Mouse (Mus musculus): ENCODE measurements around the gene Gm37240. TPM values are rescaled to one million over a fixed set of nuclear protein-coding genes. Genes with fewer than 3 reads are reported as not detected.

The Gm37240 gene
- total RNA-seq, 1 experiment = 1.2 TPM

DNA sequence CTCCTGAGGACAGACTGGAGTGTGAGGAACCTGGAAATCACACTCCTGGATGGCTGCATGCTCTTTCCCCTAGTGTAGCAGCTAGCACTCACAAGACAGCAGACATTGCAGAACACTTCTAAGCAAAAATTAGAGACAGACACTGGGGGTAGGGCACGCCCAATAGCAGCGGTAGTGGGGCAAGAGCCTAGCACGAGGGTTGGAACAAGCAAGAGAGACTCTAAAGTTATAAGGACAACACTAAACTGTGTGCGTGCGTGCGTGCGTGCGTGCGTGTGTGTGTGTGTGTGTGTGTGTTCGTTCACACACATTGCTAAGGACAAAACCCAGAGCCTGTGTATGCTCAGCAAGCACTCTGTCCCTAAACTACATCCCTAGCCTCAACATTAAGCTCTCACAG is 1386.8 kb downstream of the Gm37240 start:
- DNase-seq (ENCODE audit: low read depth, low spot score) = no peak
- peaks cover 2% of the 10 kb centered on the region; the same call in 1 of the 2 replicates for H3K36me3 ChIP-seq (ENCODE audit: control insufficient read depth, insufficient read depth, low read length, poor library complexity, severe bottlenecking)
- no peak overlapping the region for H3K4me3 ChIP-seq (ENCODE audit: insufficient read depth in 1 of 2, low read depth in 1 of 2, low read length in 2 of 2, poor library complexity in 1 of 2, severe bottlenecking in 1 of 2)
- TF ChIP-seq CHD2 (IDR thresholded peaks at IDR 0.05; ENCODE audit: low read depth, low read length) (no peak), HCFC1 (IDR thresholded peaks at IDR 0.05; ENCODE audit: borderline replicate concordance, insufficient read depth, low read length) (no peak), ZC3H11A (IDR thresholded peaks at IDR 0.05; ENCODE audit: borderline replicate concordance, low read depth, low read length) (no peak), MAFK (IDR thresholded peaks at IDR 0.05; ENCODE audit: insufficient read depth, low read depth, low read length) (no peak), ZNF384 (IDR thresholded peaks at IDR 0.05; ENCODE audit: low read depth, low read length) (no peak)
- H3K4me1 ChIP-seq (ENCODE audit: control insufficient read depth in 2 of 2, insufficient read depth in 2 of 2, low read length in 2 of 2, poor library complexity in 1 of 2) = peaks cover 0 to 2% of the 10 kb centered on the region in 2 experiments; a peak in 1 of 4 replicates
- no peak overlapping the region for H3K27ac ChIP-seq (ENCODE audit: insufficient read depth, low read depth, low read length, poor library complexity, severe bottlenecking)
- no peak overlapping the region for H3K9ac ChIP-seq (ENCODE audit: insufficient read depth, low read depth, low read length, poor library complexity, severe bottlenecking)
- no peaks in the 10 kb centered on the region for H3K9me3 ChIP-seq (ENCODE audit: control insufficient read depth, insufficient read depth, low read depth, low read length)
- in situ Hi-C loops (cut with MboI; ENCODE audit: low sequenced_read_pairs in 2 of 2, unreplicated experiment in 2 of 2) = no loop called here

DNA sequence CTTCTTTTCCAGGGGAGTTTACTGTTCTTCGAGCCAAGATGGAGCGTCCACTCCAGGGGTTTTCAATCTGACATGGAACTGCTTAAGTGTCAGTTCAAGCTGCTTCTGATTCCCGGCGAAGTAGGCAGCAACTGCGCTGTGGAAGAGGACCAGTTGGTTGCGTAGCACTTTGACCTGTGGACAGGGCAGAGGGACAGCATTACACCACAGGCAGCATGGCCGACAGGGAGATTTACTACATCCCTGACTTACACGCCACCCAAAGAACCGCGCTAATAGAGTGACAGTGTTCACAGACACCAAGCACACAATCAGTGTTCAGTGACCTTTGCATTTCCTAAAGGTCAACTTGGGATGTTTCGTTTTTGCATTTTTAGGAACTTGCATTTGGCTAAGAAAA is 1389.6 kb downstream of the Gm37240 start:
- H3K36me3 ChIP-seq (ENCODE audit: control insufficient read depth, insufficient read depth, low read length, poor library complexity, severe bottlenecking) = peaks cover 2% of the 10 kb centered on the region; the same call in 1 of the 2 replicates
- no peak for DNase-seq (ENCODE audit: low read depth, low spot score)
- H3K9ac ChIP-seq (ENCODE audit: insufficient read depth, low read depth, low read length, poor library complexity, severe bottlenecking) = no peak overlapping the region
- in situ Hi-C loops (cut with MboI; ENCODE audit: low sequenced_read_pairs in 2 of 2, unreplicated experiment in 2 of 2) = no loop called here
- H3K27ac ChIP-seq (ENCODE audit: insufficient read depth, low read depth, low read length, poor library complexity, severe bottlenecking) = no peak overlapping the region
- no peak overlapping the region for H3K4me3 ChIP-seq (ENCODE audit: insufficient read depth in 1 of 2, low read depth in 1 of 2, low read length in 2 of 2, poor library complexity in 1 of 2, severe bottlenecking in 1 of 2)
- no peaks in the 10 kb centered on the region for H3K9me3 ChIP-seq (ENCODE audit: control insufficient read depth, insufficient read depth, low read depth, low read length)
- H3K4me1 ChIP-seq (ENCODE audit: control insufficient read depth in 2 of 2, insufficient read depth in 2 of 2, low read length in 2 of 2, poor library complexity in 1 of 2) = peaks cover 0 to 2% of the 10 kb centered on the region in 2 experiments; a peak in 1 of 4 replicates
- TF ChIP-seq CHD2 (IDR thresholded peaks at IDR 0.05; ENCODE audit: low read depth, low read length) (no peak), MAFK (IDR thresholded peaks at IDR 0.05; ENCODE audit: insufficient read depth, low read depth, low read length) (no peak), HCFC1 (IDR thresholded peaks at IDR 0.05; ENCODE audit: borderline replicate concordance, insufficient read depth, low read length) (no peak), ZNF384 (IDR thresholded peaks at IDR 0.05; ENCODE audit: low read depth, low read length) (no peak), ZC3H11A (IDR thresholded peaks at IDR 0.05; ENCODE audit: borderline replicate concordance, low read depth, low read length) (no peak)

DNA sequence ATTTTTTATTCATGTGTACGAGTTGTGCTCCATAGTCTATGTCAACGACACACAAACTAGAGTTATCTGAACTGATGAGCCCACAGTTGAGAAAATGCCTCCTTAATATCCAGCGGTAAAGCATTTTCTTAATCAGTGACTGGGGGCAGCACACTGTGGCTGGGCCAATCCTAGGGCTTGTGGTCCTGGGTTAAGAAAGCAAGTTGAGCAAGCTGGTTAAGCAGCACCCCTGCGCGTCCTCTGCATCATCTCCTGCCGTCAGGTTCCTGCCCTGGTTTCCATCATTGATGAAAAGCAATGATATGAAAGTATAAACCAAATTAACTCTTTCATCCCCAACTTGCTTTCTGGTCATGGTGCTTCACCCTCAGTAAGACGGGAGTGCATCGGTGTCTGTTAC is 1394.7 kb downstream of the Gm37240 start:
- in situ Hi-C loops (cut with MboI; ENCODE audit: low sequenced_read_pairs in 2 of 2, unreplicated experiment in 2 of 2) = no loop called here
- peaks cover 0 to 2% of the 10 kb centered on the region in 2 experiments; a peak in 1 of 4 replicates for H3K4me1 ChIP-seq (ENCODE audit: control insufficient read depth in 2 of 2, insufficient read depth in 2 of 2, low read length in 2 of 2, poor library complexity in 1 of 2)
- DNase-seq (ENCODE audit: low read depth, low spot score) = no peak
- H3K9me3 ChIP-seq (ENCODE audit: control insufficient read depth, insufficient read depth, low read depth, low read length) = no peaks in the 10 kb centered on the region
- no peak overlapping the region for H3K4me3 ChIP-seq (ENCODE audit: insufficient read depth in 1 of 2, low read depth in 1 of 2, low read length in 2 of 2, poor library complexity in 1 of 2, severe bottlenecking in 1 of 2)
- no peak overlapping the region for H3K9ac ChIP-seq (ENCODE audit: insufficient read depth, low read depth, low read length, poor library complexity, severe bottlenecking)
- no peak overlapping the region for H3K27ac ChIP-seq (ENCODE audit: insufficient read depth, low read depth, low read length, poor library complexity, severe bottlenecking)
- H3K36me3 ChIP-seq (ENCODE audit: control insufficient read depth, insufficient read depth, low read length, poor library complexity, severe bottlenecking) = peaks cover under 1% of the 10 kb centered on the region; the same call in 1 of the 2 replicates
- TF ChIP-seq ZC3H11A (IDR thresholded peaks at IDR 0.05; ENCODE audit: borderline replicate concordance, low read depth, low read length) = no peak

DNA sequence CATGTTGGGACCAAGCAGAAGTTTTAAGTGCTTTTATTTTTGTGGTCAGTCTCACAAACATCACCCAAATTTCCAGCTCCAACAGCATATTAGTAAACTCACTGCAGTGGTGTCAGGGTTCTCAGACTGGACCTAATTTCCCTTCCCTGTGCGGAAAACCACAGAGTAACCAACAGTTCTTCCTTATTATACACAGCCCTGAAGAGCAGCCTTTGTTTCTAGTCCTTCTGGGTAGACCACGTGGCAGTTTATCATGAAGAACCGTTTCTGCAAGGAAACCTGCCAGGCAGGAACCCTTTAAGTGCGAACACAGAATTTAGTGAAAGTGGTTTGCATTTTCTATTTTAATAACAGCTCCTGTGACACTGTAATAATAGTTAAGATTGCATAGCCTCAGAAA is 1395.2 kb downstream of the Gm37240 start:
- peaks cover 0 to 2% of the 10 kb centered on the region in 2 experiments; a peak in 1 of 4 replicates for H3K4me1 ChIP-seq (ENCODE audit: control insufficient read depth in 2 of 2, insufficient read depth in 2 of 2, low read length in 2 of 2, poor library complexity in 1 of 2)
- H3K4me3 ChIP-seq (ENCODE audit: insufficient read depth in 1 of 2, low read depth in 1 of 2, low read length in 2 of 2, poor library complexity in 1 of 2, severe bottlenecking in 1 of 2) = no peak overlapping the region
- H3K9me3 ChIP-seq (ENCODE audit: control insufficient read depth, insufficient read depth, low read depth, low read length) = no peaks in the 10 kb centered on the region
- TF ChIP-seq ZNF384 (IDR thresholded peaks at IDR 0.05; ENCODE audit: low read depth, low read length) (no peak), CHD2 (IDR thresholded peaks at IDR 0.05; ENCODE audit: low read depth, low read length) (no peak), ZC3H11A (IDR thresholded peaks at IDR 0.05; ENCODE audit: borderline replicate concordance, low read depth, low read length) (no peak), MAFK (IDR thresholded peaks at IDR 0.05; ENCODE audit: insufficient read depth, low read depth, low read length) (no peak), HCFC1 (IDR thresholded peaks at IDR 0.05; ENCODE audit: borderline replicate concordance, insufficient read depth, low read length) (no peak)
- in situ Hi-C loops (cut with MboI; ENCODE audit: low sequenced_read_pairs in 2 of 2, unreplicated experiment in 2 of 2) = no loop called here
- no peaks in the 10 kb centered on the region for H3K36me3 ChIP-seq (ENCODE audit: control insufficient read depth, insufficient read depth, low read length, poor library complexity, severe bottlenecking)
- no peak overlapping the region for H3K27ac ChIP-seq (ENCODE audit: insufficient read depth, low read depth, low read length, poor library complexity, severe bottlenecking)
- no peak overlapping the region for H3K9ac ChIP-seq (ENCODE audit: insufficient read depth, low read depth, low read length, poor library complexity, severe bottlenecking)
- no peak for DNase-seq (ENCODE audit: low read depth, low spot score)

DNA sequence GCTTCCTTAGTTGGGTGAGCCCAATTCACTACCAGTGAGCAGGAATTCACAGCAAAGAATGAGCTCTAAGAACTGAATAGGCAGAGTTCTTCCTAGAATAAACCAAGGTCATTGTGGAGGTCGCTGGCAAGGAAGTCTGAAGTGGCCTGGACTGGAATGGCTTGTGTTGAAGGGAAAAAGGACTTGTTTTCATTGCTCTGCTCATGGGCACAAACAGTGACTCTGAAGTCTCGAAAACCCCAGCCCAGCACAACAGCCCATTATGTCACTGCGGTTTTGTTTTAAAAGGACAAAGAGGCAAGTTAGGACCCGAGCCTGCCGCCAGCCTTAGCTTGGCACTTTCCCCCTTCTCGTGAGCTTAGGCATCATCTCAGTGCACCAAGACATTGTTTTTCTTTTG is 1398.6 kb downstream of the Gm37240 start:
- Histone ChIP-seq H3K9me3 (ENCODE audit: control insufficient read depth, insufficient read depth, low read depth, low read length) (no peaks in the 10 kb centered on the region), H3K9ac (ENCODE audit: insufficient read depth, low read depth, low read length, poor library complexity, severe bottlenecking) (no peak overlapping the region), H3K36me3 (ENCODE audit: control insufficient read depth, insufficient read depth, low read length, poor library complexity, severe bottlenecking) (no peaks in the 10 kb centered on the region), H3K4me3 (ENCODE audit: insufficient read depth in 1 of 2, low read depth in 1 of 2, low read length in 2 of 2, poor library complexity in 1 of 2, severe bottlenecking in 1 of 2) (no peak overlapping the region), H3K27ac (ENCODE audit: insufficient read depth, low read depth, low read length, poor library complexity, severe bottlenecking) (no peak overlapping the region), H3K4me1 (ENCODE audit: control insufficient read depth in 2 of 2, insufficient read depth in 2 of 2, low read length in 2 of 2, poor library complexity in 1 of 2) (peaks cover 0 to 2% of the 10 kb centered on the region in 2 experiments; a peak in 1 of 4 replicates)
- no peak for TF ChIP-seq HCFC1 (IDR thresholded peaks at IDR 0.05; ENCODE audit: borderline replicate concordance, insufficient read depth, low read length)
- in situ Hi-C loops (cut with MboI; ENCODE audit: low sequenced_read_pairs in 2 of 2, unreplicated experiment in 2 of 2) = no loop called here
- DNase-seq (ENCODE audit: low read depth, low spot score) = no peak

Data from ES-E14 (cell line).